Mouse (Mus musculus) intestine, embryonic 15.5 days (tissue): Measurements from ENCODE around the gene Trappc10. TPM values are rescaled to one million over a fixed set of nuclear protein-coding genes. Genes with fewer than 3 reads are reported as not detected.

Experiments used
- ATAC-seq: fragments of 200-750 bp; cut with Nextera tagmentation; 2 replicates; pipeline ENCODE4 v1.8.0; 2017; ENCODE audit warnings: moderate TSS enrichment, moderate library complexity
- H3K27ac ChIP-seq: fragments of 300-500 bp; sonication (generic); 2 replicates; pipeline ENCODE4 v1.5.1; 2015; ENCODE audit warnings: mild to moderate bottlenecking, inconsistent platforms
- H3K27me3 ChIP-seq: fragments of 300-500 bp; sonication (generic); replicated peaks from 2 replicates; pipeline ENCODE4 v1.6.1; 2015; ENCODE audit warnings: inconsistent platforms
- H3K36me3 ChIP-seq: fragments of 300-500 bp; sonication (generic); 2 replicates; pipeline ENCODE4 v1.6.1; 2015; ENCODE audit warnings: inconsistent platforms
- H3K4me1 ChIP-seq: fragments of 300-500 bp; sonication (generic); replicated peaks from 2 replicates; pipeline ENCODE4 v1.6.1; 2015; ENCODE audit warnings: inconsistent platforms
- H3K4me2 ChIP-seq: fragments of 300-500 bp; sonication (generic); replicated peaks from 2 replicates; pipeline ENCODE4 v1.6.1; 2015; ENCODE audit warnings: mild to moderate bottlenecking, inconsistent platforms
- H3K4me3 ChIP-seq: fragments of 300-500 bp; sonication (generic); replicated peaks from 2 replicates; pipeline ENCODE4 v1.5.1; 2015; ENCODE audit warnings: inconsistent platforms
- H3K9ac ChIP-seq: fragments of 300-500 bp; sonication (generic); 2 replicates; pipeline ENCODE4 v1.6.1; 2015; ENCODE audit warnings: inconsistent platforms
- H3K9me3 ChIP-seq: fragments of 300-500 bp; sonication (generic); 2 replicates; pipeline ENCODE4 v1.6.1; 2016; ENCODE audit warnings: inconsistent platforms
- WGBS: fragments of 180-500 bp; shearing (Covaris S2); methylation state at CpG from one replicate; pipeline ENCODE4 v1.1.7; 2015; 5-methylcytosine and 5-hydroxymethylcytosine counted together
- polyA plus RNA-seq: library from polyadenylated mRNA; unstranded; fragments of >200 nt; fragmentation: Nextera tagmentation; extraction: Ambion mirVana; gene quantifications from 2 replicates; pipeline ENCODE4 v1.2.1, GENCODE M21; 2015

Trappc10 gene
- polyA plus RNA-seq, 1 experiment from 2014 or later: 17.3 TPM

- no peak for ATAC-seq
- H3K36me3 ChIP-seq: no peaks in the 10 kb centered on the region
- H3K27ac ChIP-seq: no peak overlapping the region
- no peak overlapping the region for H3K4me3 ChIP-seq
- no peak overlapping the region for H3K9ac ChIP-seq
- H3K4me1 ChIP-seq: peaks cover 17% of the 10 kb centered on the region
- no peaks in the 10 kb centered on the region for H3K27me3 ChIP-seq
- no peaks in the 10 kb centered on the region for H3K9me3 ChIP-seq
- H3K4me2 ChIP-seq: no peak overlapping the region
- 81% methylated on average over 4 of the region's 4 CpGs for WGBS
These were observed 2.3 kb upstream of the Trappc10 start for GRCm38 (mm10) chr10:78246725-78247124.

DNA sequence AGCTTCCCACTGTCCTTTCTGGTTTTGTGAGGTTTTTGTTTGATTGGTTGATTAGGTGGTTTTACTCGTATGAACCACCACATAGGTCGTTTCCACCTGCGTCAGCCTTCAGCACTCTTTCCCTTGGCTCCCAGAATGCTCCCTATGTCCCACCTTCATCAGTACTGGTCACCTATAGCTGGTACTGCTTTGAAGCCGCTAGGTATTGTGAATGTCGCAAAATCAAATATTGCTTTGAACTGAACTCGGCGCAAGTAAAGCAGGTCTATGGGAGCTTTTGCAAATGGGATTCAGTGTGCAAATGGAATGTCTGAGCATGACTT, 745 bp upstream of the Trappc10 start:
- H3K36me3 ChIP-seq: no peaks in the 10 kb centered on the region
- peak overlapping the region; percentile 86 for H3K9ac ChIP-seq
- H3K27ac ChIP-seq: peak overlapping the region; percentile 33; the same call in 1 of the 2 replicates
- no peaks in the 10 kb centered on the region for H3K9me3 ChIP-seq
- H3K4me1 ChIP-seq: peaks cover 17% of the 10 kb centered on the region
- H3K27me3 ChIP-seq: no peaks in the 10 kb centered on the region
- peak overlapping the region; percentile 97 for H3K4me2 ChIP-seq
- H3K4me3 ChIP-seq: peak overlapping the region; percentile 83
- peak; percentile 2; the same call in 1 of the 2 replicates for ATAC-seq
- WGBS: 14% methylated on average over 7 of the region's 7 CpGs

- peak overlapping the region; percentile 86 for H3K9ac ChIP-seq
- under 1% methylated on average over 33 of the region's 33 CpGs for WGBS
- H3K27ac ChIP-seq: peak overlapping the region; percentile 68; the same call in 1 of the 2 replicates
- no peaks in the 10 kb centered on the region for H3K27me3 ChIP-seq
- H3K4me1 ChIP-seq: peaks cover 17% of the 10 kb centered on the region
- peak overlapping the region; percentile 83 for H3K4me3 ChIP-seq
- H3K9me3 ChIP-seq: no peaks in the 10 kb centered on the region
- peak overlapping the region; percentile 97 for H3K4me2 ChIP-seq
- ATAC-seq: peak; percentile 64
- H3K36me3 ChIP-seq: no peaks in the 10 kb centered on the region
These were observed 393 bp downstream of the Trappc10 start for GRCm38 (mm10) chr10:78244058-78244437.

DNA sequence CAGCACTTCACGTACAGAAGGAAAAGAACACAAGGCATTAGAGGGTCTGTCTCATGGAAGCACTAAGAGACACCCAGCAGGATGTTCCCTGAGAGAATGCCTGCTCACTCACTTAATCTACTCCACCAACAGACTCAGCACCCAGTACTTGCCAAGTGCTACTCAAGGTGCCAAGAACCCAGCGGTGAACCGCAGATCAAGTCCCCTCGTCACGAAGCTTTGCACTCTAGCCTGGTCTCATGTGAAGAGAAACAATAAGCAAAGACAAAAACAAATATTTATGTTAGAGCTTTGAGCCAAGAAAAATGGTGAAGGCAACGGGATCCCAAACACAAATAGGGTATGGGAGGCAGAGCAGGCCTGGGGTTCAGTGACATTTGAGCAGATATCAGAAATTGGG, 5.5 kb downstream of the Trappc10 start:
- H3K4me3 ChIP-seq: no peak overlapping the region
- H3K36me3 ChIP-seq: 0 out of 2 replicates have a peak, but pooled peaks cover 2% of the 10 kb centered on the region
- H3K27ac ChIP-seq: no peak overlapping the region
- no peak overlapping the region for H3K9ac ChIP-seq
- ATAC-seq: no peak
- H3K4me2 ChIP-seq: no peak overlapping the region
- 72% methylated on average over 6 of the region's 6 CpGs for WGBS
- no peaks in the 10 kb centered on the region for H3K27me3 ChIP-seq
- peaks cover 12% of the 10 kb centered on the region for H3K4me1 ChIP-seq
- no peaks in the 10 kb centered on the region for H3K9me3 ChIP-seq

DNA sequence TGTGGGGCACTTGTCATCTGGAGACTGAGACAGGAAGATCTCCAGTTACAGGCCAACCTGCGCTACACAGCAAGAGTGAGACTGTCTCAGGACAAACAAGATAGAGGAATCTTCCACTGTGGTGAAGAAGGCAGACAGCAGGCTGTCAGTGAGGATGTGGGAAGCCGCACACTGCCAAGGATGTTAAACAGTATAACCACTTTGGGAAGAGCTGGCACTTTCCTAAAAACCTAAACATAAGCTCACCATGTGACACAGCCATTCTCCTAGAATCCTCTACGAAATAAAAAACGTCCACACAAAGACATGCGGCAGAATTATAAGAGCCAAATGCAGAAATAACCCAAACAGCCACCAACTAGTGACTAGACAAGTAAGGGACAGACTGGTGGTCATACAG, 6.1 kb downstream of the Trappc10 start:
- ATAC-seq: no peak
- Histone ChIP-seq H3K27me3 (no peaks in the 10 kb centered on the region), H3K36me3 (0 out of 2 replicates have a peak, but pooled peaks cover 2% of the 10 kb centered on the region), H3K9ac (0 out of 2 replicates have a peak overlapping the region, but pooled peaks have one; percentile 5), H3K27ac (no peak overlapping the region), H3K4me1 (peaks cover 6% of the 10 kb centered on the region), H3K4me3 (no peak overlapping the region), H3K4me2 (no peak overlapping the region), H3K9me3 (no peaks in the 10 kb centered on the region)
- 93% methylated on average over 5 of the region's 5 CpGs for WGBS

- Histone ChIP-seq H3K36me3 (0 out of 2 replicates have a peak, but pooled peaks cover 2% of the 10 kb centered on the region), H3K27me3 (no peaks in the 10 kb centered on the region), H3K4me3 (no peak overlapping the region), H3K27ac (no peak overlapping the region), H3K4me1 (peaks cover 1% of the 10 kb centered on the region; the same call in 1 of the 2 replicates), H3K4me2 (no peak overlapping the region), H3K9ac (no peak overlapping the region), H3K9me3 (no peaks in the 10 kb centered on the region)
- WGBS: 81% methylated on average over 6 of the region's 6 CpGs
- no peak for ATAC-seq
These were observed 6.6 kb downstream of the Trappc10 start for GRCm38 (mm10) chr10:78237809-78238208.

GRCm38 (mm10) chr10:78236885-78237629, 7.4 kb downstream of the Trappc10 start:
- Histone ChIP-seq H3K4me1 (no peaks in the 10 kb centered on the region), H3K27me3 (no peaks in the 10 kb centered on the region), H3K4me2 (no peak overlapping the region), H3K4me3 (no peak overlapping the region), H3K36me3 (0 out of 2 replicates have a peak, but pooled peaks cover 2% of the 10 kb centered on the region), H3K9me3 (no peaks in the 10 kb centered on the region), H3K9ac (no peak overlapping the region), H3K27ac (no peak overlapping the region)
- WGBS: 68% methylated on average over 8 of the region's 8 CpGs
- no peak for ATAC-seq

DNA sequence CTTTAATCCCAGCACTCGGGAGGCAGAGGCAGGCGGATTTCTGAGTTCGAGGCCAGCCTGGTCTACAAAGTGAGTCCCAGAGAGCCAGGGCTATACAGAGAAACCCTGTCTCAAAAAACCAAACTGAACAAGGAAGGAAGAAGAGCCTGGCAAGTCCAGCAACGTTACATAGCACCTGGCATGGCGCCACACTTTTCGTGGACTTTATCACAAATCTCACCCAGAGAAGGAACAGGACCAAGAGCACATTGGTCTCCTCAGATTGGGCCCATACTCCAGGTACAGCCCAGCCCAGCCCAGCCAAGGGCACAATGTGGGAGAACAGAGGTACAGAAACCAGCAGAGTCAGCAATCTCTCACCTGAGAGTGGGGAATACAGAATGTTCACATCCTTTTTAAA, 10.7 kb downstream of the Trappc10 start:
- H3K27ac ChIP-seq: no peak overlapping the region
- H3K36me3 ChIP-seq: 0 out of 2 replicates have a peak, but pooled peaks cover 1% of the 10 kb centered on the region
- H3K4me1 ChIP-seq: no peaks in the 10 kb centered on the region
- no peaks in the 10 kb centered on the region for H3K27me3 ChIP-seq
- no peak for ATAC-seq
- H3K4me3 ChIP-seq: no peak overlapping the region
- no peak overlapping the region for H3K4me2 ChIP-seq
- no peaks in the 10 kb centered on the region for H3K9me3 ChIP-seq
- no peak overlapping the region for H3K9ac ChIP-seq
- WGBS: 88% methylated on average over 6 of the region's 6 CpGs

- Histone ChIP-seq H3K4me2 (no peak overlapping the region), H3K9me3 (no peaks in the 10 kb centered on the region), H3K27ac (no peak overlapping the region), H3K36me3 (no peaks in the 10 kb centered on the region), H3K9ac (no peak overlapping the region), H3K27me3 (no peaks in the 10 kb centered on the region), H3K4me3 (no peak overlapping the region), H3K4me1 (no peaks in the 10 kb centered on the region)
- ATAC-seq: no peak
- 91% methylated on average over 5 of the region's 5 CpGs for WGBS
These were observed 11.3 kb downstream of the Trappc10 start for GRCm38 (mm10) chr10:78233161-78233560.

DNA sequence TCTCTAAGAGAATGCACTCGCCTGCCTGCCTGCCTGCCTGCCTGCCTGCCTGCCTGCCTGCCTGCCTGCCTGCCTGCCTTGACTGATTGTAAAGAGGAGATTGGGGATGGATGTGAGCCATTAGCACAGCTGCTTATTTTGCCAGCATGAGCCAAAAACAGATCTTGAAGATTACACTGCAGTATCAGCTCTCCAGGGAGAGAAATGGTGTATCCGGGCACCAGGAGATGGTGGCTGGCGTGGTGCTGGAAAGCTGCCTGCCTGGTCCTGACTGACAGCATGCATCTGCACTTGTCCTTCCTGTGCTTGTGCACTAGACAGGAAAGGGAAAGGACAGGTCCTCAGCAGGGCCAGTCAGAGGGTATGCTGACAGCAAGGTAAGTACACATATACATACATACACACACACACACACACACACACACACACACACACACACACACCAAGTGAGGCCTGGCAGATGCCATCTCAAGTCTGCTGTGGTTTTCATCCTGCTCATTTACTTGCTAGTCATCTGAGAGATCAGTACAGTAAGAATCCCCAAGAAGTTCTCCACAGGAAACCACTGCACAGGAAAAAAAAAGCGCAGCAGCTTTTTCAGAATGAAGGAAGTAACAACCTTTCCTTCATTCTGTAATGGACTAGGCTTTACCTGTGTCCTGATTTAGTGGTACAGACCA, 12.0 kb downstream of the Trappc10 start:
- H3K36me3 ChIP-seq: no peaks in the 10 kb centered on the region
- H3K9me3 ChIP-seq: no peaks in the 10 kb centered on the region
- H3K4me1 ChIP-seq: no peaks in the 10 kb centered on the region
- no peak overlapping the region for H3K9ac ChIP-seq
- WGBS: 87% methylated on average over 4 of the region's 4 CpGs
- ATAC-seq: no peak
- no peak overlapping the region for H3K4me3 ChIP-seq
- no peak overlapping the region for H3K4me2 ChIP-seq
- H3K27me3 ChIP-seq: no peaks in the 10 kb centered on the region
- H3K27ac ChIP-seq: no peak overlapping the region

DNA sequence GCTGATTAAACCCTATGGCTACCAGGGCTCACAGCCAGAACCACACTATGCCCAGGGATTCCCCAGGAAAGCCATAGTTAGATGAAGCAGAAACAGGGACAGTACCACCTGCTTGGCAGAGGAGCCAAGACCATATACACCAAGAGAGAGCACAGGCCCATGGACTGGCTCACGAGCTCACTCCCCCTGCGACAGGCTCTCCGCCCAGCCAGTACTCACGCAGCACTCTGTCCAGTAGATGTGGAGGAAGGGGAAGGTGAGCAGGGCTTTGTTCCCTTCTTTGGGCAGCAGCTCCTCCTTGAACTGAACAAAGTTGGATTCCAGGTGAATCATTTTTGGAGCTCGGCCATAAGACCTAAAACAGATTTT, 15.9 kb downstream of the Trappc10 start:
- H3K9me3 ChIP-seq: no peaks in the 10 kb centered on the region
- H3K27ac ChIP-seq: peak overlapping the region; percentile 71
- no peaks in the 10 kb centered on the region for H3K27me3 ChIP-seq
- H3K36me3 ChIP-seq: peaks cover 3% of the 10 kb centered on the region; the same call in 1 of the 2 replicates
- no peaks in the 10 kb centered on the region; the same call in 1 of the 2 replicates for H3K4me1 ChIP-seq
- no peak overlapping the region for H3K4me3 ChIP-seq
- no peak overlapping the region for H3K9ac ChIP-seq
- peak; percentile 71 for ATAC-seq
- WGBS: 81% methylated on average over 5 of the region's 5 CpGs
- H3K4me2 ChIP-seq: no peak overlapping the region

- peaks cover 3% of the 10 kb centered on the region; the same call in 1 of the 2 replicates for H3K36me3 ChIP-seq
- WGBS: 58% methylated on average over 8 of the region's 8 CpGs
- no peak overlapping the region for H3K4me3 ChIP-seq
- no peaks in the 10 kb centered on the region for H3K27me3 ChIP-seq
- H3K4me2 ChIP-seq: peak overlapping the region; percentile 23; the same call in 1 of the 2 replicates
- no peak overlapping the region for H3K9ac ChIP-seq
- H3K9me3 ChIP-seq: no peaks in the 10 kb centered on the region
- peak; percentile 85 for ATAC-seq
- H3K27ac ChIP-seq: peak overlapping the region; percentile 71
- H3K4me1 ChIP-seq: no peaks in the 10 kb centered on the region; the same call in 1 of the 2 replicates
These were observed 16.4 kb downstream of the Trappc10 start for GRCm38 (mm10) chr10:78227875-78228559.
